Comparison of ENCODE assay signal across 14 mouse cellular contexts in the genomic region with DNA sequence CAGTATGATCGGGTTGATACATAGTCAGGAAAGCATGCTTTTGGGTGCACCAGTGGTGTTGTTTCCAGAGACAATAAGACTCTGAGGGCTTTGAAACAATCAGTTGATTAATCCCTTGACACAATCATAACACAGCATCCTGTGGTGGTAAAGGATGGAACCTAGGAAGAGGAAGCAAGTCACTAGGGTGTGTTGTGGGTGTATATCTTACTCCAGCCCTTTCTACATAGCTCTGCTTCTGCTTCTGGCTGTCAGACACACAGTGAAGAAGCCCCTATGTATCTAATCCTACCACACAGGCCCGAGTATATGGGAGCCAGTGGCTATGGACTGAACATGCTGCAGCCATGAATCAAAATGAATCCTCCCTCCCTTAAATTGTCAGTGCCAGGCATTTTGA.
"Had no signal": no experiment of that assay in that cellular context is flagged by ENCODE, and none has a peak within 500 bp of the region (broad histone marks: within the 10 kb centered on the region; RNA-seq: fewer than 3 reads in every experiment).

No protein-coding gene starts in this region.

- ATAC-seq: hindbrain, postnatal 0 days; intestine, embryonic 16.5 days had no signal

- DNase-seq: gastrocnemius, postnatal 14 days; heart, adult 18-20 months; heart, postnatal 10 days; heart, postnatal 4 days; kidney, adult 11 months; kidney, adult 2 months; kidney, adult 9 months; kidney, postnatal 14 days; kidney, postnatal 36 days; layer of hippocampus, adult 9-11 months; liver; liver, embryonic 13.5 days had no signal
